In the genomic region with DNA sequence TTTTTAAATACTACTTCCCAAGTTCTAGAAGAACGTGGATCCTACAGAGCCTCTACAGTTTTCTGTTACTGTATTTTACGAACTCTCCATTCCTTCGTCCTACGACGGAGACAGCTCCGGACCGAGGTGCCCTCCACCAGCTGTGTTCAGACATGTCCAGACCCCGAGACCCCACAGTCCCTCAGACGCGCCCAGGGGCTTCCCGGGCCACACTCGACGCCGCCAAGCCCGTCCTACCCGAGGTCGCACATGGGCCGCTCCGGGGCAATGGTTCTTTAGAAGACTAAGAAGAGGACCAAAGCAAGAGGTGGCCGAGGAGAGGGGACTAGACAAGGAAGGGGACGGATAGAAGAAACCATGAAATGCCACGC, we compare ENCODE assay signal across 8 mouse cellular contexts. TPM values are rescaled to one million over a fixed set of nuclear protein-coding genes. Genes with fewer than 3 reads are reported as not detected.
DNase-seq lines count a peak whose midpoint lies in the region; ATAC-seq and TF ChIP-seq lines count a peak whose summit lies in the region.

No protein-coding gene starts in this region.

- peak overlapping the region; percentile 87 for H3K9ac ChIP-seq in lung, embryonic 15.5 days
- peak overlapping the region; percentile 84 for H3K9ac ChIP-seq in limb, embryonic 11.5 days (ENCODE audit: low read length)
- H3K9ac ChIP-seq in neural tube, embryonic 15.5 days (replicated peaks), result peak overlapping the region; percentile 91

- H3K4me1 ChIP-seq in lung, embryonic 15.5 days, result peaks cover 13% of the 10 kb centered on the region
- H3K4me1 ChIP-seq in embryonic fibroblast, embryonic 13.5 days (ENCODE audit: control insufficient read depth, insufficient read depth, low read length), result no peaks in the 10 kb centered on the region
- H3K4me1 ChIP-seq in limb, embryonic 11.5 days (ENCODE audit: control insufficient read depth, insufficient read depth, low read length), result 0 out of 2 replicates have a peak, but pooled peaks cover 2% of the 10 kb centered on the region
- H3K4me1 ChIP-seq in neural tube, embryonic 15.5 days, result peaks cover 32% of the 10 kb centered on the region

- H3K4me2 ChIP-seq in lung, embryonic 15.5 days, result peak overlapping the region; percentile 74
- H3K4me2 ChIP-seq in limb, embryonic 11.5 days (ENCODE audit: low read depth, severe bottlenecking), result peak overlapping the region; percentile 80
- peak overlapping the region; percentile 73 for H3K4me2 ChIP-seq in neural tube, embryonic 15.5 days

- peak overlapping the region; percentile 91 for H3K27ac ChIP-seq in lung, embryonic 15.5 days
- peak overlapping the region; percentile 21; the same call in 1 of the 2 replicates for H3K27ac ChIP-seq in embryonic fibroblast, embryonic 13.5 days (ENCODE audit: insufficient read depth, low read length)
- H3K27ac ChIP-seq in limb, embryonic 11.5 days (replicated peaks; ENCODE audit: low read depth, low read length), result peak overlapping the region; percentile 80; the same call in 1 of the 2 replicates
- peak overlapping the region; percentile 97 for H3K27ac ChIP-seq in neural tube, embryonic 15.5 days (replicated peaks)

- peak; percentile 48 for ATAC-seq in lung, embryonic 15.5 days (ENCODE audit: borderline replicate concordance, extremely low read depth, low FRiP score, low TSS enrichment)
- ATAC-seq in limb, embryonic 11.5 days (ENCODE audit: insufficient number of reproducible peaks, low FRiP score, low TSS enrichment, low read depth), result peak; percentile 52
- peak; percentile 66 for ATAC-seq in neural tube, embryonic 15.5 days (ENCODE audit: low FRiP score)

- no peak for DNase-seq in lung, postnatal 36 days
- DNase-seq in limb, embryonic 11.5 days (ENCODE audit: low spot score), result no peak
- DNase-seq in gastrocnemius, adult 8-10 months (ENCODE audit: low spot score in 2 of 2), result no peak
- DNase-seq in cerebellum, adult 8-10 months, result no peak
- DNase-seq in adipocyte (ENCODE audit: low spot score), result no peak

- TF ChIP-seq POLR2A in embryonic fibroblast, embryonic 13.5 days (IDR thresholded peaks at IDR 0.05; ENCODE audit: low read depth, low read length), result no peak

- peak overlapping the region; percentile 82 for H3K4me3 ChIP-seq in lung, embryonic 15.5 days
- H3K4me3 ChIP-seq in embryonic fibroblast, embryonic 13.5 days (ENCODE audit: insufficient read depth, low read length), result peak overlapping the region; percentile 91
- peak overlapping the region; percentile 84 for H3K4me3 ChIP-seq in limb, embryonic 11.5 days (ENCODE audit: low read depth, low read length)
- peak overlapping the region; percentile 73 for H3K4me3 ChIP-seq in neural tube, embryonic 15.5 days (replicated peaks)

- no peaks in the 10 kb centered on the region for H3K9me3 ChIP-seq in lung, embryonic 15.5 days
- H3K9me3 ChIP-seq in limb, embryonic 11.5 days (ENCODE audit: control insufficient read depth, low read length), result no peaks in the 10 kb centered on the region
- H3K9me3 ChIP-seq in neural tube, embryonic 15.5 days (replicated peaks), result no peaks in the 10 kb centered on the region

- H3K36me3 ChIP-seq in lung, embryonic 15.5 days, result peaks cover 18% of the 10 kb centered on the region
- H3K36me3 ChIP-seq in limb, embryonic 11.5 days (ENCODE audit: control insufficient read depth, insufficient read depth, low read length), result peaks cover 4% of the 10 kb centered on the region; the same call in 1 of the 2 replicates
- peaks cover 9% of the 10 kb centered on the region; the same call in 1 of the 2 replicates for H3K36me3 ChIP-seq in neural tube, embryonic 15.5 days

- WGBS in lung, embryonic 15.5 days, result under 1% methylated on average over 22 of the region's 22 CpGs
- under 1% methylated on average over 22 of the region's 22 CpGs for WGBS in limb, embryonic 11.5 days
- WGBS in neural tube, embryonic 15.5 days, result under 1% methylated on average over 22 of the region's 22 CpGs

- no peak for TF ChIP-seq CTCF in embryonic fibroblast, embryonic 13.5 days (IDR thresholded peaks at IDR 0.05; ENCODE audit: borderline replicate concordance, insufficient read depth, low read length)

- H3K27me3 ChIP-seq in lung, embryonic 15.5 days, result no peaks in the 10 kb centered on the region
- no peaks in the 10 kb centered on the region for H3K27me3 ChIP-seq in limb, embryonic 11.5 days (ENCODE audit: control insufficient read depth, insufficient read depth, low read length)
- no peaks in the 10 kb centered on the region for H3K27me3 ChIP-seq in neural tube, embryonic 15.5 days (replicated peaks)

RNA-seq across cellular contexts. Expression of gene Gtf2e1, which starts 0.4 kb away (rescaled TPM):
- 24.1 and 24.5 TPM in 2 replicates for polyA plus RNA-seq in lung, embryonic 15.5 days (2015; fragmentation: Nextera tagmentation; extraction: Ambion mirVana)
- polyA plus RNA-seq in embryonic fibroblast, embryonic 13.5 days (2011; ENCODE audit: insufficient read length, low read depth, missing spikeins), result 21.5 and 29.1 TPM in 2 replicates
- polyA plus RNA-seq in limb, embryonic 11.5 days (2014; fragmentation: Nextera tagmentation; extraction: Ambion mirVana), result 45.4 and 50.1 TPM in 2 replicates
- polyA plus RNA-seq in neural tube, embryonic 15.5 days (2015; fragmentation: Nextera tagmentation; extraction: Ambion mirVana), result 21.8 and 25.0 TPM in 2 replicates
- total RNA-seq in gastrocnemius, adult 8-10 months (2022), result 10 to 100 TPM; 10.2 to 14.1 (median 11.6) TPM

RNA-seq across cellular contexts. Expression of gene Rabl3, which starts 0.5 kb away (rescaled TPM):
- 25.0 and 25.1 TPM in 2 replicates for polyA plus RNA-seq in lung, embryonic 15.5 days (2015; fragmentation: Nextera tagmentation; extraction: Ambion mirVana)
- polyA plus RNA-seq in embryonic fibroblast, embryonic 13.5 days (2011; ENCODE audit: insufficient read length, low read depth, missing spikeins), result 15.5 and 18.7 TPM in 2 replicates
- 42.7 and 42.9 TPM in 2 replicates for polyA plus RNA-seq in limb, embryonic 11.5 days (2014; fragmentation: Nextera tagmentation; extraction: Ambion mirVana)
- polyA plus RNA-seq in neural tube, embryonic 15.5 days (2015; fragmentation: Nextera tagmentation; extraction: Ambion mirVana), result 16.3 and 16.5 TPM in 2 replicates
- 1 to 10 TPM; 5.2 to 5.9 (median 5.5) TPM for total RNA-seq in gastrocnemius, adult 8-10 months (2022)

RNA-seq across cellular contexts. Expression of gene Hgd, which starts 40.7 kb away (rescaled TPM):
- polyA plus RNA-seq in lung, embryonic 15.5 days (2015; fragmentation: Nextera tagmentation; extraction: Ambion mirVana), result 0.47 and 0.52 TPM in 2 replicates
- not detected in 2 replicates for polyA plus RNA-seq in embryonic fibroblast, embryonic 13.5 days (2011; ENCODE audit: insufficient read length, low read depth, missing spikeins)
- polyA plus RNA-seq in limb, embryonic 11.5 days (2014; fragmentation: Nextera tagmentation; extraction: Ambion mirVana), result 0.48 TPM in 1 of 2 replicates, not detected in the other
- polyA plus RNA-seq in neural tube, embryonic 15.5 days (2015; fragmentation: Nextera tagmentation; extraction: Ambion mirVana), result 0.23 TPM in 2 replicates
- under 1 TPM in 1 of 4 experiments, not detected in 3; 0.27 TPM for total RNA-seq in gastrocnemius, adult 8-10 months (2022)

Comparison
In these comparisons a context has a peak if more than half of its experiments do, and no peak if none do; other contexts are left out.
1. H3K27ac ChIP-seq: peak in every context shown above with its lines; median percentile 97 in neural tube, embryonic 15.5 days; 91 in lung, embryonic 15.5 days; 80 in limb, embryonic 11.5 days; 21 in embryonic fibroblast, embryonic 13.5 days.